Mouse (Mus musculus): ENCODE results near the gene Slain2. TPM values are rescaled to one million over a fixed set of nuclear protein-coding genes. Genes with fewer than 3 reads are reported as not detected.

The Slain2 gene
- polyA plus RNA-seq, 1 experiment from 2014 or later: 25.9 TPM

Other genes with a start within 250 kb of the Slain2 start
- 0.12 and 0.13 TPM in 2 replicates for gene Txk, start 161.5 kb upstream of the Slain2 start, polyA plus RNA-seq (2014; fragmentation: Nextera tagmentation; extraction: Ambion mirVana)
- gene Tec, start 45.8 kb upstream of the Slain2 start, polyA plus RNA-seq (2014; fragmentation: Nextera tagmentation; extraction: Ambion mirVana): 1.6 and 5.3 TPM in 2 replicates
- not detected in 2 replicates for gene Gm10135, start 60.4 kb downstream of the Slain2 start, polyA plus RNA-seq (2014; fragmentation: Nextera tagmentation; extraction: Ambion mirVana)
- 23.2 and 23.6 TPM in 2 replicates for gene Slc10a4, start 92.6 kb downstream of the Slain2 start, polyA plus RNA-seq (2014; fragmentation: Nextera tagmentation; extraction: Ambion mirVana)

Measured in midbrain, embryonic 14.5 days (tissue).